Mouse (Mus musculus): ENCODE measurements at regions not wholly inside any gene's neighbourhood (a gene's known extent, or its start where the extent isn't known, plus 50 kb on each side); places are given as distances from the start of the nearest gene placed in this dataset.

GRCm38 (mm10) chr8:57191153-57191552 is 129.6 kb upstream of the Hand2 start:
- TF ChIP-seq POLR2A (IDR thresholded peaks at IDR 0.05; ENCODE audit: low read depth, low read length) (no peak), CTCF (conservative IDR thresholded peaks at IDR 0.05; ENCODE audit: insufficient read depth, insufficient read length, low read depth, low read length) (no peak)

Data from kidney, adult 2 months (tissue).